Mouse (Mus musculus) heart, adult 2 months (tissue): Measurements from ENCODE around the gene Hic1.

ENCODE experiments used
- CTCF ChIP-seq: fragments of 200-600 bp; IDR thresholded peaks from 2 replicates; pipeline ENCODE4 v1.8.1; 2022; ENCODE audit warnings: antibody characterized with exemption, mild to moderate bottlenecking, moderate library complexity
- EP300 ChIP-seq: fragments of 200-500 bp; IDR thresholded peaks from 2 replicates; pipeline ENCODE4 v1.6.1; 2011; ENCODE audit warnings: low read depth, low read length, control low read depth; ENCODE audit not compliant: insufficient read depth
- POLR2A ChIP-seq: fragments of 200-500 bp; IDR thresholded peaks from 2 replicates; pipeline ENCODE4 v1.6.1; 2011; ENCODE audit warnings: mild to moderate bottlenecking, low read depth, low read length, control low read depth; ENCODE audit not compliant: insufficient read depth

GRCm38 (mm10) chr11:75172151-75173094 is 3.1 kb upstream of the Hic1 start:
- no peak for TF ChIP-seq CTCF
- TF ChIP-seq POLR2A, result no peak
- TF ChIP-seq EP300, result no peak
